Mouse (Mus musculus): ENCODE results near the gene Rassf1. TPM values are rescaled to one million over a fixed set of nuclear protein-coding genes. Genes with fewer than 3 reads are reported as not detected.

Gene Rassf1
- polyA plus RNA-seq, 1 experiment from 2014 or later = 47.7 TPM

- H3K36me3 ChIP-seq (ENCODE audit: control insufficient read depth, insufficient read depth, low read length) = peaks cover 21% of the 10 kb centered on the region
- H3K27ac ChIP-seq (replicated peaks in 1 of 2; ENCODE audit: control insufficient read depth in 1 of 2, insufficient read depth in 1 of 2, low read depth in 2 of 2, low read length in 2 of 2) = peak within 1 kb of the TSS in 1 of 2 experiments; percentile 94; a peak in 1 of 4 replicates
- 0 out of 2 replicates have a peak within 1 kb of the TSS, but pooled peaks have one; percentile 61 for H3K4me2 ChIP-seq (ENCODE audit: low read length)
- WGBS = 74% methylated on average over 3 of the region's 3 CpGs
- H3K9me3 ChIP-seq (ENCODE audit: control insufficient read depth, low read length) = no peaks in the 10 kb centered on the region
- H3K4me1 ChIP-seq (ENCODE audit: control insufficient read depth in 2 of 2, insufficient read depth in 2 of 2, low read length in 2 of 2) = peaks cover 17 to 29% of the 10 kb centered on the region in 2 experiments
- ATAC-seq (ENCODE audit: insufficient number of reproducible peaks, insufficient read depth, low FRiP score, low read depth) = no peak
- no peaks in the 10 kb centered on the region for H3K27me3 ChIP-seq (ENCODE audit: control insufficient read depth, insufficient read depth, low read length)
- no peak within 1 kb of the TSS for H3K4me3 ChIP-seq (ENCODE audit: control insufficient read depth in 1 of 2, insufficient read depth in 1 of 2, low read depth in 1 of 2, low read length in 2 of 2)
- no peak within 1 kb of the TSS; the same call in 1 of the 2 replicates for H3K9ac ChIP-seq (ENCODE audit: low read length)
These were observed 27.2 kb downstream of the Rassf1 start, which contains the start of gene Naa80 for GRCm38 (mm10) chr9:107578587-107578986. Gene Naa80, plus strand, starts transcription at chr9:107578887.

GRCm38 (mm10) chr9:107579023-107579900, 27.9 kb downstream of the Rassf1 start:
- H3K4me2 ChIP-seq (ENCODE audit: low read length) = no peak overlapping the region
- 90% methylated on average over 14 of the region's 14 CpGs for WGBS
- peaks cover 24% of the 10 kb centered on the region for H3K36me3 ChIP-seq (ENCODE audit: control insufficient read depth, insufficient read depth, low read length)

GRCm38 (mm10) chr9:107580501-107581317, 29.4 kb downstream of the Rassf1 start, which contains the start of gene Hyal3:
Gene Hyal3, plus strand, starts transcription at chr9:107580818.
- Histone ChIP-seq H3K9ac (ENCODE audit: low read length) (peak within 1 kb of the TSS; percentile 81), H3K9me3 (ENCODE audit: control insufficient read depth, low read length) (no peaks in the 10 kb centered on the region), H3K36me3 (ENCODE audit: control insufficient read depth, insufficient read depth, low read length) (peaks cover 18% of the 10 kb centered on the region), H3K4me1 (ENCODE audit: control insufficient read depth in 2 of 2, insufficient read depth in 2 of 2, low read length in 2 of 2) (peaks cover 17 to 29% of the 10 kb centered on the region in 2 experiments), H3K4me3 (ENCODE audit: control insufficient read depth in 1 of 2, insufficient read depth in 1 of 2, low read depth in 1 of 2, low read length in 2 of 2) (peak within 1 kb of the TSS; percentile 53 to 55), H3K27ac (replicated peaks in 1 of 2; ENCODE audit: control insufficient read depth in 1 of 2, insufficient read depth in 1 of 2, low read depth in 2 of 2, low read length in 2 of 2) (peak within 1 kb of the TSS; percentile 88 to 94), H3K4me2 (ENCODE audit: low read length) (peak within 1 kb of the TSS; percentile 87), H3K27me3 (ENCODE audit: control insufficient read depth, insufficient read depth, low read length) (no peaks in the 10 kb centered on the region)
- under 1% methylated on average over 32 of the region's 32 CpGs for WGBS
- peak; percentile 38 for ATAC-seq (ENCODE audit: insufficient number of reproducible peaks, insufficient read depth, low FRiP score, low read depth)

More at GRCm38 (mm10) chr9:107579023-107579900, 27.9 kb downstream of the Rassf1 start:
- Histone ChIP-seq H3K9me3 (ENCODE audit: control insufficient read depth, low read length) (no peaks in the 10 kb centered on the region), H3K27me3 (ENCODE audit: control insufficient read depth, insufficient read depth, low read length) (no peaks in the 10 kb centered on the region), H3K4me3 (ENCODE audit: control insufficient read depth in 1 of 2, insufficient read depth in 1 of 2, low read depth in 1 of 2, low read length in 2 of 2) (no peak overlapping the region), H3K4me1 (ENCODE audit: control insufficient read depth in 2 of 2, insufficient read depth in 2 of 2, low read length in 2 of 2) (peaks cover 17 to 29% of the 10 kb centered on the region in 2 experiments), H3K9ac (ENCODE audit: low read length) (no peak overlapping the region; the same call in 1 of the 2 replicates), H3K27ac (replicated peaks in 1 of 2; ENCODE audit: control insufficient read depth in 1 of 2, insufficient read depth in 1 of 2, low read depth in 2 of 2, low read length in 2 of 2) (peak overlapping the region in 1 of 2 experiments; percentile 94; a peak in 1 of 4 replicates)
- ATAC-seq (ENCODE audit: insufficient number of reproducible peaks, insufficient read depth, low FRiP score, low read depth) = no peak

- peak overlapping the region; percentile 53 to 55; a peak in 3 of 4 replicates for H3K4me3 ChIP-seq (ENCODE audit: control insufficient read depth in 1 of 2, insufficient read depth in 1 of 2, low read depth in 1 of 2, low read length in 2 of 2)
- H3K4me2 ChIP-seq (ENCODE audit: low read length) = peak overlapping the region; percentile 87
- no peaks in the 10 kb centered on the region for H3K9me3 ChIP-seq (ENCODE audit: control insufficient read depth, low read length)
- H3K36me3 ChIP-seq (ENCODE audit: control insufficient read depth, insufficient read depth, low read length) = peaks cover 18% of the 10 kb centered on the region
- WGBS = 68% methylated on average over 4 of the region's 4 CpGs
- peak overlapping the region; percentile 88 to 94; a peak in 3 of 4 replicates for H3K27ac ChIP-seq (replicated peaks in 1 of 2; ENCODE audit: control insufficient read depth in 1 of 2, insufficient read depth in 1 of 2, low read depth in 2 of 2, low read length in 2 of 2)
- H3K4me1 ChIP-seq (ENCODE audit: control insufficient read depth in 2 of 2, insufficient read depth in 2 of 2, low read length in 2 of 2) = peaks cover 11 to 24% of the 10 kb centered on the region in 2 experiments
- peak overlapping the region; percentile 81 for H3K9ac ChIP-seq (ENCODE audit: low read length)
- no peak for ATAC-seq (ENCODE audit: insufficient number of reproducible peaks, insufficient read depth, low FRiP score, low read depth)
- H3K27me3 ChIP-seq (ENCODE audit: control insufficient read depth, insufficient read depth, low read length) = no peaks in the 10 kb centered on the region
These were observed 30.2 kb downstream of the Rassf1 start for GRCm38 (mm10) chr9:107581584-107581983.

- Histone ChIP-seq H3K9ac (ENCODE audit: low read length) (no peak overlapping the region), H3K9me3 (ENCODE audit: control insufficient read depth, low read length) (no peaks in the 10 kb centered on the region), H3K27ac (replicated peaks in 1 of 2; ENCODE audit: control insufficient read depth in 1 of 2, insufficient read depth in 1 of 2, low read depth in 2 of 2, low read length in 2 of 2) (no peak overlapping the region), H3K4me1 (ENCODE audit: control insufficient read depth in 2 of 2, insufficient read depth in 2 of 2, low read length in 2 of 2) (peaks cover 6 to 16% of the 10 kb centered on the region in 2 experiments; a peak in 3 of 4 replicates), H3K27me3 (ENCODE audit: control insufficient read depth, insufficient read depth, low read length) (no peaks in the 10 kb centered on the region), H3K36me3 (ENCODE audit: control insufficient read depth, insufficient read depth, low read length) (peaks cover 18% of the 10 kb centered on the region), H3K4me2 (ENCODE audit: low read length) (no peak overlapping the region), H3K4me3 (ENCODE audit: control insufficient read depth in 1 of 2, insufficient read depth in 1 of 2, low read depth in 1 of 2, low read length in 2 of 2) (no peak overlapping the region)
- 88% methylated on average over 7 of the region's 7 CpGs for WGBS
- no peak for ATAC-seq (ENCODE audit: insufficient number of reproducible peaks, insufficient read depth, low FRiP score, low read depth)
These were observed 31.2 kb downstream of the Rassf1 start for GRCm38 (mm10) chr9:107582509-107583062.

GRCm38 (mm10) chr9:107583174-107583573, 31.8 kb downstream of the Rassf1 start:
- Histone ChIP-seq H3K9ac (ENCODE audit: low read length) (no peak overlapping the region), H3K27ac (replicated peaks in 1 of 2; ENCODE audit: control insufficient read depth in 1 of 2, insufficient read depth in 1 of 2, low read depth in 2 of 2, low read length in 2 of 2) (no peak overlapping the region), H3K4me2 (ENCODE audit: low read length) (no peak overlapping the region), H3K36me3 (ENCODE audit: control insufficient read depth, insufficient read depth, low read length) (peaks cover 18% of the 10 kb centered on the region), H3K9me3 (ENCODE audit: control insufficient read depth, low read length) (no peaks in the 10 kb centered on the region), H3K4me1 (ENCODE audit: control insufficient read depth in 2 of 2, insufficient read depth in 2 of 2, low read length in 2 of 2) (peaks cover 6 to 19% of the 10 kb centered on the region in 2 experiments; a peak in 3 of 4 replicates), H3K4me3 (ENCODE audit: control insufficient read depth in 1 of 2, insufficient read depth in 1 of 2, low read depth in 1 of 2, low read length in 2 of 2) (no peak overlapping the region), H3K27me3 (ENCODE audit: control insufficient read depth, insufficient read depth, low read length) (no peaks in the 10 kb centered on the region)
- WGBS = 88% methylated on average over 14 of the region's 14 CpGs
- no peak for ATAC-seq (ENCODE audit: insufficient number of reproducible peaks, insufficient read depth, low FRiP score, low read depth)

- WGBS = 84% methylated on average over 5 of the region's 5 CpGs
- H3K4me3 ChIP-seq (ENCODE audit: control insufficient read depth in 1 of 2, insufficient read depth in 1 of 2, low read depth in 1 of 2, low read length in 2 of 2) = no peak overlapping the region
- peaks cover 25 to 35% of the 10 kb centered on the region in 2 experiments for H3K4me1 ChIP-seq (ENCODE audit: control insufficient read depth in 2 of 2, insufficient read depth in 2 of 2, low read length in 2 of 2)
- no peaks in the 10 kb centered on the region for H3K27me3 ChIP-seq (ENCODE audit: control insufficient read depth, insufficient read depth, low read length)
- no peak overlapping the region for H3K9ac ChIP-seq (ENCODE audit: low read length)
- no peak overlapping the region for H3K4me2 ChIP-seq (ENCODE audit: low read length)
- no peak overlapping the region for H3K27ac ChIP-seq (replicated peaks in 1 of 2; ENCODE audit: control insufficient read depth in 1 of 2, insufficient read depth in 1 of 2, low read depth in 2 of 2, low read length in 2 of 2)
- H3K9me3 ChIP-seq (ENCODE audit: control insufficient read depth, low read length) = no peaks in the 10 kb centered on the region
- ATAC-seq (ENCODE audit: insufficient number of reproducible peaks, insufficient read depth, low FRiP score, low read depth) = no peak
- H3K36me3 ChIP-seq (ENCODE audit: control insufficient read depth, insufficient read depth, low read length) = peaks cover 39% of the 10 kb centered on the region
These were observed 35.1 kb downstream of the Rassf1 start for GRCm38 (mm10) chr9:107586504-107586903.

Measured in heart, embryonic 14.5 days (tissue).